Mouse (Mus musculus) spleen, postnatal 10 days (tissue): ENCODE results near the gene Treh.
"Not testable (repeated sequence)": the region's sequence is repeated elsewhere in the genome, so short reads cannot be mapped to it uniquely, and the experiment has no call there.

Source experiments
- DNase-seq, 2 experiments: peaks; one replicate each; pipeline ENCODE4 v3.0.0; 2021 to 2022; ENCODE audit warnings: low spot score in 2 of 2

The Treh gene

GRCm38 (mm10) chr9:44673005-44673404 is at the start of gene Treh:
Gene Treh, plus strand, starts transcription at chr9:44673233.
- DNase-seq: no peak

- no peak for DNase-seq
Measured at GRCm38 (mm10) chr9:44624390-44624789, 48.6 kb upstream of the Treh start.

- no peak for DNase-seq
Measured at GRCm38 (mm10) chr9:44626268-44626667, 46.8 kb upstream of the Treh start.

- no peak for DNase-seq
Measured at GRCm38 (mm10) chr9:44637551-44638169, 35.4 kb upstream of the Treh start.

GRCm38 (mm10) chr9:44638726-44639125 is 34.3 kb upstream of the Treh start:
- not testable (repeated sequence) for DNase-seq

- DNase-seq: not testable (repeated sequence)
Measured at GRCm38 (mm10) chr9:44640028-44640427, 33.0 kb upstream of the Treh start.

GRCm38 (mm10) chr9:44640646-44641357 is 32.2 kb upstream of the Treh start:
- DNase-seq: no peak

- no peak for DNase-seq
Measured at GRCm38 (mm10) chr9:44641616-44642015, 31.4 kb upstream of the Treh start.

- DNase-seq: no peak
Measured at GRCm38 (mm10) chr9:44643103-44643502, 29.9 kb upstream of the Treh start.

GRCm38 (mm10) chr9:44644186-44644585 is 28.8 kb upstream of the Treh start:
- DNase-seq: no peak

GRCm38 (mm10) chr9:44645481-44645880 is 27.6 kb upstream of the Treh start:
- DNase-seq: peak in 1 of 2 experiments; percentile 41

- DNase-seq: peak; percentile 47 to 79
Measured at GRCm38 (mm10) chr9:44645924-44646323, 27.1 kb upstream of the Treh start.

GRCm38 (mm10) chr9:44646366-44646765 is 26.7 kb upstream of the Treh start:
- no peak for DNase-seq

GRCm38 (mm10) chr9:44647026-44647425 is 26.0 kb upstream of the Treh start:
- DNase-seq: no peak

- DNase-seq: no peak
Measured at GRCm38 (mm10) chr9:44647656-44648055, 25.4 kb upstream of the Treh start.

- no peak for DNase-seq
Measured at GRCm38 (mm10) chr9:44648881-44649281, 24.2 kb upstream of the Treh start.

GRCm38 (mm10) chr9:44652027-44652426 is 21.0 kb upstream of the Treh start:
- DNase-seq: peak; percentile 53 to 84

- DNase-seq: no peak
Measured at GRCm38 (mm10) chr9:44653896-44654295, 19.1 kb upstream of the Treh start.

GRCm38 (mm10) chr9:44655098-44656066 is 17.7 kb upstream of the Treh start:
- DNase-seq: peak; percentile 31 to 69

GRCm38 (mm10) chr9:44663706-44664105 is 9.3 kb upstream of the Treh start:
- no peak for DNase-seq

GRCm38 (mm10) chr9:44671416-44671815 is 1.6 kb upstream of the Treh start:
- DNase-seq: no peak

- no peak for DNase-seq
Measured at GRCm38 (mm10) chr9:44672291-44672865, 655 bp upstream of the Treh start.
